Mouse (Mus musculus): ENCODE measurements around the gene Trpc2.

DNA sequence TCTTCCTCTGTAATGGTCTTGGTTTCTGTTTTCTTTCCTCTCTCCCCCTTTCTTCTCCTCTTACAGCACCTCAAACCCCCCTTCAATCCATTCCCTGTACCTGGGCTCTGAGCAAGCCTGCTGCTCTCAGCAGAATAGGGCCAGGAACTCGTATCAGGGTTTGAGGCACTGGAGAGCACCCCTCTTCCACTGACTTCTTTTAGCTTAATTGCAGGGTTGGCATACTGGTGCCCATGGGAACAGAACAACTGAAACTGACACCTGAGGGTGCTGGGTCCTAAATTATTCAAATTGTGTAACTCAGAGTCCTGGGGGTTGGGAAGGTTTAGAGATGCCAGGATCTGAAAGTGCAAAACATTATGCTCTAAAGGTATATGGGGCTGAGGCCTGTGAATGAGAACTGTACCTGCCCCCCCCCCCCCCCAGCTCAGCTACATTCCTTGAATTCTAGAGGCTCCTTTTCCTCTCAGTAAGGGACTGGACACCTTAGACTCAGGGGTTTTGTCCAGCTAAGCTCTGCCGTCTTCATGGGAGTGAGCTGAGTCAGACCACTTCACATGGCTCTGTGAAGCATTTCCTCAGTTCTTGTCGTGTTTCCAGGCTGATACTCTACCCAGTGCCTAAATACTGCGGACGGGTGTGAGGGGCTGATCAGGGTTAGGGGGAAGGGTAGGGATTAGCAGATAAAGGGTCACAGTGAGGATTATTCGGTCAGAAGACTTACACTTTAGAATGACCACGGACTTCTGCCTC is 33.8 kb downstream of the Trpc2 start, which contains the start of gene Chrna10:
- no peak for TF ChIP-seq CTCF (IDR thresholded peaks at IDR 0.05; ENCODE audit: low read depth, low read length)
- no peak for TF ChIP-seq GATA2 (IDR thresholded peaks at IDR 0.05; ENCODE audit: borderline replicate concordance, low read depth, low read length)

Measured in G1E (cell line).